Mouse (Mus musculus): ENCODE results near the gene Rarb.

Rarb gene

GRCm38 (mm10) chr14:16434396-16435171 lies 384.4 kb downstream of the Rarb start:
- peak; percentile 45 for DNase-seq (ENCODE audit: inconsistent ontology term)

DNA sequence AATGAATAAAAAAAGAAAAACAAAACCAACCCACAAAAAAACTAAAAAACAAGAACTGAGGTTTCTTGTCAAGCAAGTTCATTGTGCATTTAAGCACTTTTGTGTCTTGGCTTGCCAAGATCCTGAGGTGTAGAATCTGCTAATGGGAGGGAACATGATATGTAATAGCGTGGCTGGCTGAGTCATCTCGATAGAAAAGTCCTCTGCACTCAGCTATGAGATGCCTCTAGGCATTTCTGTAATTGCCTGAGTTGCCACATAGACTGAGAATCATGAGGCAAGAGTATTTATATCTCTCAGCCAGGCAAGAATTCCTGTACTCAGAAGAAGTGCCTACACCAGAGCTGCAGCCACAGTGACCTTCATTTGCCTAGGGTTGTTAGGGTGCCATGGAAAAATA lies 385.8 kb downstream of the Rarb start:
- DNase-seq (ENCODE audit: inconsistent ontology term): peak; percentile 75

DNA sequence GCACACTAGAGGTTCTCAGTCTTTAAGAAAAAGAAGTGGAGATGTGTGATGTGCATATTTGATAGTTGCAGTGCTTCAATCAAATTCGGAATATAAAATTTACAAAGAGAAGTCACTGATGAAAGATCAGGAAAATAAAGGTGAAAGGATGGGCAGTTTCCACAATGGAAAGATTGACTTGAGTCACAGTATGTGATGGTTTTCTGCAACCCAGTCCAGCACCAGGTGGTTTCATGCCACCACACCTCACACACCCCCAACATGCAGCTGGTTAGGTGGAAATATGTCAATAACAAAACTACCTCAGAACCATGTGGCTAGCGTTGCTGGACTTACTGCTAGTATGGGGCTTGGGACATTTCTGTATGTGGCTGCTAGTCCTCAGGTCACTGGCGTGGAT lies 386.4 kb downstream of the Rarb start:
- DNase-seq (ENCODE audit: inconsistent ontology term): no peak

GRCm38 (mm10) chr14:16431941-16432499 lies 386.9 kb downstream of the Rarb start:
- DNase-seq (ENCODE audit: inconsistent ontology term): no peak

DNA sequence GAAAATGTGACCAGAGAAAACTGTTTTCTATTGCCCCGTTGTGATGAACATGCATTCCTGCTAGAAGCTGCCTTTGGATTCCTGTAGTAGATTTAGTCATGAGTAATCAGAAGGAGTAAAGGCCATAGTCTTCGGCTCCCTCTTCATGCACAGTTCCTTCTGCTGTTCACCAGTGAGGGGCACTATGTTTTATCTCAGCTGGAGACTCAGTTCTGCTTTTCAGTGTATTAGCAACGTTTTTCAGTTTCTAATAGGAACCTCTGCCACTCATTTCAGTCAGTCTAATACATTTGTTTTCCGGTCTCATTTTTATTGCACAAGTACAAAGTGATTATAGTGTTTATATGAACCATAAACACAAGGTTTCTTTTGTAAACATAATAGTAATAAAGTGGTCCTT lies 391.4 kb downstream of the Rarb start:
- no peak for DNase-seq (ENCODE audit: inconsistent ontology term)

DNA sequence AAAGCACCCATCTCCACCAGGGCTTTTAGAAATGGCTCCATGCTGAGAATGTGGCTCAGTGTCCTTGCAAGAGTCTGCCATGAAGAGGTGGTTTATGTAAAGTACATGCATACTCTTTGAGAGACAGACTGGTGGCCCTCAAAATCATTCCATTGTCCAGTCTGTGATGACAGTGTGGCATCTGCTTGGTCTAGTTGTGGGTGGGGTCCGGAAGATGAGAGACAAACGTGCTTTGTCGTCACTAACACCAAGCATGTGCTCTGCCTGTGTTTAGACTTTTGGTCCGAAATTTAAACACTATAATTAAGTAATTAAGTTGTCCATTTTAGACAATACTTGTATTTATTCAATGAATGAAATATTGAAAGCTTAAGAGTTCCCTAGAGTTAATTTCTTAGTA lies 404.8 kb downstream of the Rarb start:
- no peak for DNase-seq (ENCODE audit: inconsistent ontology term)

- DNase-seq (ENCODE audit: inconsistent ontology term): no peak
Observed at GRCm38 (mm10) chr14:16405187-16405586, 413.8 kb downstream of the Rarb start.

DNA sequence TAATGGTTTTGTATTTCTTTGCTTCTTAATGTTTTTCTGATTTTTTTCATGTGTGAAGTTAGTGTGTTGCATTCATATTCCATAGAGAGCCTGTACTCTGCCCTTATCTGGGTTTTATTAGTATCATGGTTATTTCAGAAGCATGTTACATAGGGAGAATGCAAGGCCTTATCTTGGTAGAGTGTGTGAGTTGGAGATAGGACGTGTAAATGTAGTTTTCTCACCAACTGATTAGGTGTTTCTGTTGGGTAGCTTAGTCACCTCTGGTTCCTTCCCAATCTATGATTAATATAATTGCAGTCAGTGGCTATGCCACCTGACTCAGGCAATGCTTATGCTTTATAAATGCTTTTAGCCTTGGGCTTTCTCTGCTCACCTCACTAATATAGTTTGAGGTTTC lies 434.2 kb downstream of the Rarb start:
- DNase-seq (ENCODE audit: inconsistent ontology term): no peak

Measured in Muller cell, postnatal 12 days (primary cell).